Mouse (Mus musculus) gastrocnemius, postnatal 25 days (tissue): ENCODE data around the gene Napa. TPM values are rescaled to one million over a fixed set of nuclear protein-coding genes. Genes with fewer than 3 reads are reported as not detected.

Source experiments
- DNase-seq: peaks from one replicate; pipeline ENCODE4 v3.0.0; 2022
- total RNA-seq, 2 experiments: library from RNA; stranded (reverse); gene quantifications; 1 replicate in 1 of 2; 2 replicates in 1 of 2; pipeline ENCODE4 v1.2.3; 2021

The Napa gene
- total RNA-seq, 2 experiments from 2014 or later: 71.2 to 105 TPM

GRCm38 (mm10) chr7:16130956-16131634 is 32.8 kb downstream of the Napa start:
- DNase-seq: no peak

GRCm38 (mm10) chr7:16132161-16132581 is 33.9 kb downstream of the Napa start:
- DNase-seq: no peak

DNA sequence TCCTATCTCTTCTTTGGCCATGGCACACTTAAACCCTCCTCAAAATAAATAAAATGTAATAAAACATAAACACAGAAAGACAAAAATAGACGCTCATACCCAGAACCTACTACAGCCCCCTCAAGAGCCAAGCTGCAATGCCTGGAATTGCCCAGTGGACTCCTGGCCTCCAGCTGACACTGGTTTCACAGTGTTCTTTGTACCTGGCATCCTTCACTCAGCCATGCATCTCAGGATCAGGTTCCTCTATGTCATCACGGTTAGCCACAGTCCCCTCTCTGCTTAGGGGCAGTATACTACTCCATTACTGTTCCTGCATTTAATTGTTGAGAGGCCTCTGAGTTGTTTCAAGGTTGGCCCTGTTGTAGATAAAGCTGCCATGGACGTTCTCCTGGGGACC is 34.7 kb downstream of the Napa start:
- no peak for DNase-seq

GRCm38 (mm10) chr7:16133691-16134090 is 35.4 kb downstream of the Napa start:
- DNase-seq: no peak

DNA sequence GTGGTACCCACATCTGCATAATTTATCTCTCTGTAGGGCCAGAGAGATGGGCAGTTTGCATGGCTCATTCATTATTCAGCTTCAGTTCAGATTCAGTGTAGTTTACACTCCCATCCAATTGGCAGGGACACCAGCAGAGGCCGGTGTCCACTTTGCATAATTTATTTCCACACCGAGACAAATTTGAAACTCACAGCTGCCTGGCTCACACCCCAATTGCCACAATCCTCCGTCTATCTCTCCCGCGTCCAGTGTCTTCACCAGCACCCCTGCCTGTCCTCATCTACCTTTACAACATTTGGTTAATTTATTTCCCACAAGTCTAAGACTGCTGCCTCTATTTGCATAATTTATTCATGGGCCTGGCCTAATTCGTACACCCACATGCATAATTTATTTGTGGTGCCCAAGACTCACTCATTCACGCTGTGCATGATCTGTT is 36.7 kb downstream of the Napa start:
- DNase-seq: no peak

DNA sequence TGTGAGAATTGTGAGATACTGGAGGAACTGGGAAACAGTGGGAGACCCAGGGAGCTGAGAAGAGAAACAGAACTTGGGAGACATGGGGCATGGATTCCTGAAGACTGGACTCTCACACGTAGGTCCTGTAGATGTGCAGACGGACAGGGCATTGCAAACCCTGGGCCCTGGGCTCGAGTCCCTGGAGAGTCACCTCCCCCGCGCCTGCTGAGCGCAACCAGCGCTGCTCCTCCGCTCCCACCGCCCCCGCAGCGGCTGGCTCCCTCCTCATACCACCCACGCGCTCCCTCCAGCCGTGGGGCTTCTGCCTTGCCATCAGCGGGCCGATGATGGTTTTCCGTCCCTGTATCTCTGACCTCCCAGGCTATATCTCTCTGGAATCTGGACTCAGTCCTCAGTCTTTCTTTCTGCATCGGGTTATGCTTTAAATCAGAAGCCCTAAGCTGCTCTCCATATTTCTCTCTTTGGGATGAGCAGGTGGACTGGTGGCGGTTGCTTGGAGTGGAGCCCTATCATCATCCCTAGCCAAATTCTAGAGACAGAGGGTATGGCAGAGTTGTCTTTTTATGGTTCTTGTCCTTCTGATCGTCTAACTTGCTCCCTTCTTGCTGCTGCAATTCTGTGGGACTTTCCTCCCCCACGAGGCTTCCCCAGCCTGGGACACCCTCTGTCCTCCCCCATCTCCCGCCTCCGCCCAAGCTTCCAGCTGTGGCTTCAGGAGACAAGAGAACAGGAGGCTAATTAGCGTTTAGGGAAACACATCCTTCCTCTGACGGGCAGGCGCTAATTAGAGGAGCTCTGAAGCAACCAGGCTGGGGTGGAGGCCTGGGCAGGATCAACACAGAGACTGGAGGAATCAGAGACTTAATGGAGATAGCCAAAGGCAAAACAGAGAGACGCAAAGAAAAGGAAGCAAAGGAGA is 48.5 kb downstream of the Napa start:
- no peak for DNase-seq

DNA sequence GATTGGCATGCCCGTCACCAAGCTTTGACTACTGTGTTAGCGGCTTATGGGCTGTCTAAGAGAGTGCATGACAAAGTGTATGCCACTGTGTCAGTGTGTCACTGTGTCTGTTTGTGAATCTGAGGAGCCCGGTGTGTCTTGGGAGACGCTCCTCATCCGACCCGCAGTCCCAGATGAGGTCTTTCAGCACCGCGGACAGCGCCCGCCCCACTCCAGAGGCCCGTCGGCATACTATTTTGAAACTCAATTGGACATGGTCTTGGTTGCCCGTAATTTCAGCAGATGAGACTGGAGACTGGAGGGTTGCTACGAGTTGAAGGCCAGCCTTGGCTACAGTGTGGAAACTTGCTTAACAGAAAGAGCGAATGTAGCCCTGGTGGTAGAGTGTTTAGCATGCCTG is 49.4 kb downstream of the Napa start:
- no peak for DNase-seq

- no peak for DNase-seq
These were observed 51.0 kb downstream of the Napa start for GRCm38 (mm10) chr7:16149241-16149640.

- DNase-seq: no peak
These were observed 52.2 kb downstream of the Napa start for GRCm38 (mm10) chr7:16150191-16151145.

DNA sequence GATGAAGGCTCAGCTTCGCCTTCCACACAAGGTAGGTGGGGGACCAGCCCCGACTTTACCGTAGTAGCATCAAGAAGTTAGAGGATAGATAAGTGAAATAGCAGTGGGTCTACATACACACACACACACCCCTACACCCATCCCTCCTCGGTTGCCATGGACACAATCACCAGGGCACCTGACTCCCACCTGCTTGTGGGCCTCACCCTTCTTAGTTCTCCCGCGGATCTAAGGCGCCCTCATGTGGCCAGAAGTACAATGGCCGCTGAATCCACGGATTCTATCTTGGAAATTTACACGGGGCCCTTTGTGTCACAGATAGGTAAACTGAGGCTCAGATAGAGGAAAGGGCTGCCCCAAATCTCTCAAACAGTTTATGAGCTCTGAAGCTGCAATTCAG is 55.3 kb downstream of the Napa start:
- no peak for DNase-seq

- DNase-seq: no peak
These were observed 57.0 kb downstream of the Napa start for GRCm38 (mm10) chr7:16155132-16155872.

GRCm38 (mm10) chr7:16156105-16156714 is 58.0 kb downstream of the Napa start:
- DNase-seq: no peak

DNA sequence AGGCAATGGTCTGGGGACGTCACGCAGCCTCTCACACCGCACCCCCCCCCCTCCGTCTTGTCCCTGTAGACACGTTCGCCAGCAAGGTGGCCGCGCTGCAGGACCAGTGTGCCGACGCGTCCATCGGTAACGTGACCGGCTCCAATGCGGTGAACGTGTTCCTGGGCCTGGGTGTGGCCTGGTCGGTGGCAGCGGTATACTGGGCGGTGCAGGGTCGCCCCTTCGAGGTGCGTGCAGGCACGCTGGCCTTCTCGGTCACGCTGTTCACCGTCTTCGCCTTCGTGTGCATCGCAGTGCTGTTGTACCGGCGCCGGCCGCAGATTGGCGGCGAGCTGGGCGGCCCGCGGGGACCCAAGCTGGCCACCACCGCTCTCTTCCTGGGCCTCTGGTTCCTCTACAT is 60.5 kb downstream of the Napa start:
- DNase-seq: no peak

GRCm38 (mm10) chr7:16160702-16161101 is 62.4 kb downstream of the Napa start:
- no peak for DNase-seq

- no peak for DNase-seq
These were observed 63.0 kb downstream of the Napa start for GRCm38 (mm10) chr7:16161302-16161701.

- no peak for DNase-seq
These were observed 63.8 kb downstream of the Napa start for GRCm38 (mm10) chr7:16162036-16162435.

Other genes starting within 250 kb of the Napa start
- not detected for gene Crx, start 218.5 kb upstream of the Napa start, total RNA-seq
- gene Crxos, start 215.8 kb upstream of the Napa start, total RNA-seq: not detected
- gene Selenow, start 176.1 kb upstream of the Napa start, total RNA-seq: 1,000 to 10,000 TPM; 1,236 to 1,328 TPM
- 100 to 1,000 TPM in 1 of 2 experiments, 10 to 100 TPM in 1; 86.8 to 101 TPM for gene Nop53, start 152.4 kb upstream of the Napa start, total RNA-seq
- 10 to 100 TPM; 44.5 to 66.1 TPM for gene Ehd2, start 130.9 kb upstream of the Napa start, total RNA-seq
- 1 to 10 TPM; 5.1 to 6.1 TPM for gene Bicra, start 50.5 kb upstream of the Napa start, total RNA-seq
- gene Zfp541, start 36.6 kb upstream of the Napa start, total RNA-seq: not detected
- 10 to 100 TPM; 10.7 to 11.1 TPM for gene Kptn, start 21.4 kb downstream of the Napa start, total RNA-seq
- gene Slc8a2, start 31.4 kb downstream of the Napa start, total RNA-seq: under 1 TPM; 0.15 to 0.16 TPM
- 1 to 10 TPM in 1 of 2 experiments, under 1 TPM in 1; 0.97 to 1.9 TPM for gene Meis3, start 76.6 kb downstream of the Napa start, total RNA-seq
- 1 to 10 TPM; 3.2 to 3.4 TPM for gene Dhx34, start 123.6 kb downstream of the Napa start, total RNA-seq
- gene C5ar2, start 145.7 kb downstream of the Napa start, total RNA-seq: under 1 TPM; 0.13 to 0.23 TPM
- gene C5ar1, start 161.1 kb downstream of the Napa start, total RNA-seq: 1 to 10 TPM; 1.6 to 2.9 TPM
- gene Inafm1, start 175.2 kb downstream of the Napa start, total RNA-seq: 10 to 100 TPM; 13.1 to 13.2 TPM
- gene Ccdc9, start 188.3 kb downstream of the Napa start, total RNA-seq: 10 to 100 TPM; 29.1 to 36.9 TPM
- 1 to 10 TPM; 1.7 to 2.4 TPM for gene Bbc3, start 209.9 kb downstream of the Napa start, total RNA-seq